Mouse (Mus musculus) neural tube, postnatal 0 days (tissue): ENCODE results near the gene Adgre4. TPM values are rescaled to one million over a fixed set of nuclear protein-coding genes. Genes with fewer than 3 reads are reported as not detected.

Source experiments
- polyA plus RNA-seq: library from polyadenylated mRNA; unstranded; fragments of >200 nt; fragmentation: Nextera tagmentation; extraction: Ambion mirVana; gene quantifications from 2 replicates; pipeline ENCODE4 v1.2.1, GENCODE M21; 2015

The Adgre4 gene
- polyA plus RNA-seq, result 0.08 and 0.09 TPM in 2 replicates

GRCm38 (mm10) chr17:55749786-55750185 lies at the start of gene Adgre4:
TSS of gene Adgre4 (plus strand) at chr17:55749984.

DNA sequence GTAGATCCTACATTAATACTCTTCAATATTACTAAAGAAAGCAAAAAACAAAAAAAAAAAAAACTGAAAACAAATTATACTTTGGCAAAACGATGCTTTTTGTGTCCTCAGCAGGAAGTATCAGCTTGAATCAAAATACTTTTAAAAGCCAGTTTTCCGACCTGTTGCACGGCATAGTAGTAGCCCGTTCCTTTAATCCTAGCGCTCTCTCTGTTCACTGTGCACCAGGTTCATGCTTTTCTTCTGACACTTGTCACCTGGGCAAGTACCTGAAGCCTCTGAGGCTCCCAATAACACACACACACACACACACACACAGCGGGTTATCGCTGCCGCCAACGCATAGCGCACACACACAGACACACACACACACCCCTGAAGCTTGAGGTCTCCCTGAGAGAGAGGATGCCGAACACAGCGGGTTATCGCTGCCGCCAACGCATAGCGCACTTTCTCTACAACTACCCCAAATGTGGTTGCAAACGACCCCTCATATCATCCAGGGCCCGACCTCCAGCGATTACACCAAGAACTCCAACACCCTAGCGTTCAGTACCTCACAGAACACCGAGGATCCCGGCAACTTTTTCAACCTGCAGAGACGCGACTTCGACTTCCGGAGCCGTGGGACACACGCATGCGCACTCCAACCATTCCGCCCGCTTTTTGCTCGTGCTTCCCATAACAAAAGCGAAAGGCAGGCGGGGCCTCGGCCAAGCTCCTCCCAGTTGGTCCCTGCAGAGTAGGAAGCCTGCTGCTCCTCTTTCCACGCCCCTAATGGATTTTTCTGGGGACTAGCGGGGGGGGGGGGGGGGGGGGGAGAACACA lies 37.6 kb upstream of the Adgre4 start, which contains the start of gene Pot1b:
Gene Pot1b, minus strand, starts transcription at position 645 of the 828 bp plus-strand sequence.

DNA sequence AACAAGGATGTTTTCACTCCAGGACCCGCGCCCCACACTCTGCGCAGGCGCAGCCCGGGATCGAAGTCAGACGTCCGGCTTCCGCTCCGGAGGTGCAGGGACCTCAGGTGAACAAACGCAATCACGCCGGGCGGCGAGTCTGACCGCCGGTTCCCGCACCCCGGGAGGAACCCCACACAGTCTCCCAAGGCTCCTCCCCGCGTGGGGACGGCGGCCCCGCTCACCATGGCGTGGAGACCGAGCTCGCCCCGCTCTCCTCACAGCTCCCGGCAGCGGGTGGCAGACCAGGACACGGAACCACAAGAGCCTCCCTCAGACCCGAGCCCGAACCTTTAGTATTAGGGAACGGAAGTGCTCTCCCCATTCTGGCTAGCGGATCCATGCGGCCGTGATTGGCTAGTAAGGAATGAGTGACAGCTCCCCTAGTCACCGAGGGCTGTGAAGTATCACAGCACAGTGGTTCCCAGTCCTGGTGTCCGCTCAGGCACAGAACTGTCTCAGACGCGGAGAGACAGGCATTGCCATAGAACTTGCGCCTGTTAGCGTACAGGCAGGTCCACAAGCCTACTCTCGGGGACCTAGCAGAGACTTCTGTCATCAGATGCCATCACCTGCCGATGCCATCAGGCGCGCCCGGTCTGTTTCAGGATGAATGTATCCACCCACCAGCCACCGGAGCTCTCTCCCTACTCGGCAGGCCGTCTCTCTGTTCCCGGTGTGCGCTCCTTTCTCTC lies 129.0 kb downstream of the Adgre4 start, which contains the start of gene Zfp119a:
Gene Zfp119a, minus strand, starts transcription at position 295 of the 734 bp plus-strand sequence.

Other genes with a start within 250 kb of the Adgre4 start
- not detected in 2 replicates for gene Vmn2r118, start 124.8 kb upstream of the Adgre4 start, polyA plus RNA-seq
- 3.0 and 3.6 TPM in 2 replicates for gene Pot1b, start 37.4 kb upstream of the Adgre4 start, polyA plus RNA-seq
- gene Zfp119a, start 128.9 kb downstream of the Adgre4 start, polyA plus RNA-seq, result 8.3 and 8.4 TPM in 2 replicates
- gene Zfp959, start 142.1 kb downstream of the Adgre4 start, polyA plus RNA-seq, result 11.0 and 13.5 TPM in 2 replicates
- 7.6 and 7.7 TPM in 2 replicates for gene Zfp119b, start 199.5 kb downstream of the Adgre4 start, polyA plus RNA-seq
- 8.1 and 8.7 TPM in 2 replicates for gene Ebi3, start 202.7 kb downstream of the Adgre4 start, polyA plus RNA-seq
- 16.2 and 16.8 TPM in 2 replicates for gene Yju2, start 209.1 kb downstream of the Adgre4 start, polyA plus RNA-seq
- gene Shd, start 220.5 kb downstream of the Adgre4 start, polyA plus RNA-seq, result 154 and 192 TPM in 2 replicates
- gene Fsd1, start 236.5 kb downstream of the Adgre4 start, polyA plus RNA-seq, result 184 and 209 TPM in 2 replicates